Comparison of ENCODE assay signal across 20 mouse cellular contexts in the genomic region with DNA sequence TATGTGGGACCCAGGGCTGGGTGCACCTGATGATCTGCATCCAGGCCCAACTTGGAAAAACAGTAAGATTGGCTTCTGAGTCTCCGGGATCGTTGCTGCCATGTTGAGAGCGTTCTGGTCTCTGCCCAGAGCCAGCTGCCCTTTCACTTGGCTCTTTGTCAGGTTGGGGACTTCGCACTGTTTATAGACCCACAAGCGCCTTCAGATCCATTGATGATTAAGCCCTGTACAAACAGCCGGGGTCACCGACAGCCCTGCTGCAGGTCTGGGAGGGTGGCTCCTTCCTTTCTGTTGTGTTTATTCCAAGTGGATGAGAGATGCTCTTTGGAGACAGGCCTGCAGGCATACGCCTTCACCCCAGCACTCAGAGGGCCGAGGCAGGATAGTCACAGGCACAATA. TPM values are rescaled to one million over a fixed set of nuclear protein-coding genes. Genes with fewer than 3 reads are reported as not detected.
DNase-seq lines count a peak whose midpoint lies in the region; ATAC-seq and TF ChIP-seq lines count a peak whose summit lies in the region.
"Had no signal": no experiment of that assay in that cellular context is flagged by ENCODE, and none has a peak within 500 bp of the region (broad histone marks: within the 10 kb centered on the region; RNA-seq: fewer than 3 reads in every experiment).

No protein-coding gene starts in this region.

- H3K4me2 ChIP-seq in midbrain, postnatal 0 days (ENCODE audit: low read depth, low read length, poor library complexity, severe bottlenecking), result no peak overlapping the region
- 0 out of 2 replicates have a peak overlapping the region, but pooled peaks have one; percentile 6 for H3K4me2 ChIP-seq in liver, embryonic 13.5 days
- H3K4me2 ChIP-seq in forebrain, postnatal 0 days (ENCODE audit: low read depth), result no peak overlapping the region
- no peak overlapping the region for H3K4me2 ChIP-seq in forebrain, embryonic 16.5 days (ENCODE audit: low read length)
- H3K4me2 ChIP-seq: embryonic facial prominence, embryonic 13.5 days; heart, embryonic 11.5 days; hindbrain, embryonic 13.5 days; stomach, embryonic 15.5 days had no signal

- H3K4me1 ChIP-seq in midbrain, embryonic 10.5 days, result peaks cover 75% of the 10 kb centered on the region
- H3K4me1 ChIP-seq in midbrain, postnatal 0 days (ENCODE audit: insufficient read depth, low read length), result peaks cover 10% of the 10 kb centered on the region
- peaks cover 62% of the 10 kb centered on the region for H3K4me1 ChIP-seq in liver, embryonic 13.5 days (replicated peaks)
- no peaks in the 10 kb centered on the region; the same call in 1 of the 2 replicates for H3K4me1 ChIP-seq in forebrain, postnatal 0 days (ENCODE audit: insufficient read depth)
- peaks cover 4% of the 10 kb centered on the region; the same call in 1 of the 2 replicates for H3K4me1 ChIP-seq in forebrain, embryonic 16.5 days (replicated peaks; ENCODE audit: control insufficient read depth, insufficient read depth, low read length)

- WGBS in midbrain, embryonic 10.5 days, result 71% methylated on average over 9 of the region's 9 CpGs
- WGBS in midbrain, postnatal 0 days, result 80% methylated on average over 9 of the region's 9 CpGs
- 74% methylated on average over 9 of the region's 9 CpGs for WGBS in liver, embryonic 13.5 days (ENCODE audit: insufficient replicate concordance)
- whole genome bisulfite sequencing in forebrain, postnatal 0 days, result 80% methylated on average over 9 of the region's 9 CpGs
- WGBS in forebrain, embryonic 16.5 days, result 85% methylated on average over 9 of the region's 9 CpGs

- H3K9ac ChIP-seq in midbrain, postnatal 0 days (replicated peaks; ENCODE audit: low read length, poor library complexity, severe bottlenecking), result no peak overlapping the region
- no peak overlapping the region for H3K9ac ChIP-seq in liver, embryonic 13.5 days
- H3K9ac ChIP-seq in forebrain, postnatal 0 days, result no peak overlapping the region
- H3K9ac ChIP-seq in forebrain, embryonic 16.5 days (replicated peaks; ENCODE audit: low read depth, low read length), result no peak overlapping the region
- H3K9ac ChIP-seq: embryonic facial prominence, embryonic 13.5 days; hindbrain, embryonic 13.5 days; stomach, embryonic 15.5 days had no signal

- H3K27me3 ChIP-seq in midbrain, embryonic 10.5 days (ENCODE audit: low read depth, poor library complexity, severe bottlenecking), result no peaks in the 10 kb centered on the region
- no peaks in the 10 kb centered on the region for H3K27me3 ChIP-seq in midbrain, postnatal 0 days (ENCODE audit: insufficient read depth, low read length)
- H3K27me3 ChIP-seq in liver, embryonic 13.5 days, result no peaks in the 10 kb centered on the region
- no peaks in the 10 kb centered on the region for H3K27me3 ChIP-seq in forebrain, postnatal 0 days (ENCODE audit: insufficient read depth, low read length)
- no peaks in the 10 kb centered on the region for H3K27me3 ChIP-seq in forebrain, embryonic 16.5 days (replicated peaks; ENCODE audit: control insufficient read depth, insufficient read depth, low read length)
- H3K27me3 ChIP-seq: embryonic facial prominence, embryonic 13.5 days; hindbrain, embryonic 13.5 days; megakaryocyte, embryonic 14.5 days; stomach, embryonic 15.5 days had no signal

- H3K27ac ChIP-seq in midbrain, embryonic 10.5 days (replicated peaks), result peak overlapping the region; percentile 46
- no peak overlapping the region for H3K27ac ChIP-seq in midbrain, postnatal 0 days (ENCODE audit: low read depth, low read length)
- peak overlapping the region; percentile 68 for H3K27ac ChIP-seq in liver, embryonic 13.5 days
- H3K27ac ChIP-seq in layer of hippocampus, adult 2 months, result no peak overlapping the region
- H3K27ac ChIP-seq in forebrain, postnatal 0 days (ENCODE audit: low read depth, low read length), result no peak overlapping the region
- no peak overlapping the region for H3K27ac ChIP-seq in forebrain, embryonic 16.5 days (ENCODE audit: low read length)
- H3K27ac ChIP-seq: embryonic facial prominence, embryonic 13.5 days; hindbrain, embryonic 13.5 days; stomach, embryonic 15.5 days had no signal

- ATAC-seq in midbrain, postnatal 0 days (ENCODE audit: low FRiP score), result no peak
- ATAC-seq in liver, embryonic 13.5 days (ENCODE audit: low read depth), result peak; percentile 48; the same call in 1 of the 2 replicates
- no peak for ATAC-seq in forebrain, postnatal 0 days
- ATAC-seq in forebrain, embryonic 16.5 days, result no peak
- ATAC-seq: forebrain, embryonic 14.5 days had no signal

- no peak overlapping the region for H3K4me3 ChIP-seq in midbrain, embryonic 10.5 days
- H3K4me3 ChIP-seq in midbrain, postnatal 0 days (ENCODE audit: low read depth, low read length), result no peak overlapping the region
- no peak overlapping the region for H3K4me3 ChIP-seq in liver, embryonic 13.5 days (replicated peaks)
- no peak overlapping the region for H3K4me3 ChIP-seq in layer of hippocampus, adult 2 months
- H3K4me3 ChIP-seq in forebrain, postnatal 0 days (ENCODE audit: low read depth, low read length), result no peak overlapping the region
- no peak overlapping the region for H3K4me3 ChIP-seq in forebrain, embryonic 16.5 days (replicated peaks; ENCODE audit: low read length)
- H3K4me3 ChIP-seq: embryonic facial prominence, embryonic 13.5 days; hindbrain, embryonic 13.5 days; megakaryocyte, embryonic 14.5 days; stomach, embryonic 15.5 days had no signal

- H3K36me3 ChIP-seq in midbrain, embryonic 10.5 days, result peaks cover 56% of the 10 kb centered on the region
- H3K36me3 ChIP-seq in midbrain, postnatal 0 days (ENCODE audit: insufficient read depth, low read length), result peaks cover 6% of the 10 kb centered on the region; the same call in 1 of the 2 replicates
- H3K36me3 ChIP-seq in liver, embryonic 13.5 days, result peaks cover 14% of the 10 kb centered on the region
- H3K36me3 ChIP-seq in forebrain, postnatal 0 days (ENCODE audit: insufficient read depth), result peaks cover 15% of the 10 kb centered on the region
- no peaks in the 10 kb centered on the region; the same call in 1 of the 2 replicates for H3K36me3 ChIP-seq in forebrain, embryonic 16.5 days (ENCODE audit: control insufficient read depth, insufficient read depth)

- H3K9me3 ChIP-seq in midbrain, embryonic 10.5 days (replicated peaks), result no peaks in the 10 kb centered on the region
- H3K9me3 ChIP-seq in midbrain, postnatal 0 days (ENCODE audit: low read length), result no peaks in the 10 kb centered on the region
- H3K9me3 ChIP-seq in liver, embryonic 13.5 days (replicated peaks), result no peaks in the 10 kb centered on the region
- H3K9me3 ChIP-seq in forebrain, postnatal 0 days (ENCODE audit: low read length), result no peaks in the 10 kb centered on the region
- H3K9me3 ChIP-seq in forebrain, embryonic 16.5 days (ENCODE audit: control insufficient read depth, low read length), result no peaks in the 10 kb centered on the region
- H3K9me3 ChIP-seq: embryonic facial prominence, embryonic 13.5 days; hindbrain, embryonic 13.5 days; megakaryocyte, embryonic 14.5 days; stomach, embryonic 15.5 days had no signal

- TF ChIP-seq CTCF in midbrain, postnatal 0 days (IDR thresholded peaks at IDR 0.05), result no peak
- TF ChIP-seq CTCF in layer of hippocampus, adult 2 months (conservative IDR thresholded peaks at IDR 0.05), result no peak
- TF ChIP-seq CTCF in forebrain, postnatal 0 days (IDR thresholded peaks at IDR 0.05; ENCODE audit: low read depth), result no peak

- no peak for DNase-seq in midbrain, embryonic 10.5 days (ENCODE audit: low spot score)
- DNase-seq in midbrain, postnatal 0 days (ENCODE audit: low spot score), result no peak
- peak; percentile 41 to 62 for DNase-seq in kidney, postnatal 25 days
- no peak for DNase-seq in liver, embryonic 13.5 days
- no peak for DNase-seq in layer of hippocampus, adult 2 months (ENCODE audit: low spot score in 2 of 2)
- DNase-seq in forebrain, postnatal 0 days, result no peak
- DNase-seq: adrenal gland, adult 8-10 months; cerebellum, adult 9-10 months; heart, postnatal 14 days; lung, adult 18-20 months; lung, postnatal 14 days; right cerebral cortex, postnatal 25 days; thymus, adult 18-20 months had no signal

RNA-seq across cellular contexts. Expression of a gene that starts 16.6 kb away (rescaled TPM):
- polyA plus RNA-seq in midbrain, embryonic 10.5 days (2016; fragmentation: Nextera tagmentation; extraction: Ambion mirVana), result 3.7 and 5.3 TPM in 2 replicates
- total RNA-seq in midbrain, postnatal 0 days (2014; rRNA removed), result 28.0 and 30.0 TPM in 2 replicates
- 4.9 and 7.1 TPM in 2 replicates for polyA plus RNA-seq in midbrain, postnatal 0 days (2015; fragmentation: Nextera tagmentation; extraction: Ambion mirVana)
- polyA plus RNA-seq in liver, embryonic 13.5 days (2015; fragmentation: Nextera tagmentation; extraction: Ambion mirVana), result 1.7 and 1.8 TPM in 2 replicates
- total RNA-seq in layer of hippocampus, adult 2 months (2021), result 10 to 100 TPM; 53.0 to 60.3 TPM
- 13.8 and 19.0 TPM in 2 replicates for total RNA-seq in forebrain, postnatal 0 days (2014; rRNA removed)
- 3.2 and 5.0 TPM in 2 replicates for polyA plus RNA-seq in forebrain, postnatal 0 days (2015; fragmentation: Nextera tagmentation; extraction: Ambion mirVana)
- 4.1 and 4.6 TPM in 2 replicates for polyA plus RNA-seq in forebrain, embryonic 16.5 days (2015; fragmentation: Nextera tagmentation; extraction: Ambion mirVana)

RNA-seq across cellular contexts. Expression of a gene that starts 45.9 kb away (rescaled TPM):
- polyA plus RNA-seq in midbrain, embryonic 10.5 days (2016; fragmentation: Nextera tagmentation; extraction: Ambion mirVana), result 12.3 and 14.6 TPM in 2 replicates
- 11.5 and 15.3 TPM in 2 replicates for total RNA-seq in midbrain, postnatal 0 days (2014; rRNA removed)
- polyA plus RNA-seq in midbrain, postnatal 0 days (2015; fragmentation: Nextera tagmentation; extraction: Ambion mirVana), result 6.6 and 7.1 TPM in 2 replicates
- 4.5 and 5.0 TPM in 2 replicates for polyA plus RNA-seq in liver, embryonic 13.5 days (2015; fragmentation: Nextera tagmentation; extraction: Ambion mirVana)
- 10 to 100 TPM; 24.4 to 31.3 TPM for total RNA-seq in layer of hippocampus, adult 2 months (2021)
- 13.5 and 16.7 TPM in 2 replicates for total RNA-seq in forebrain, postnatal 0 days (2014; rRNA removed)
- 6.4 and 7.8 TPM in 2 replicates for polyA plus RNA-seq in forebrain, postnatal 0 days (2015; fragmentation: Nextera tagmentation; extraction: Ambion mirVana)
- 14.8 and 16.9 TPM in 2 replicates for polyA plus RNA-seq in forebrain, embryonic 16.5 days (2015; fragmentation: Nextera tagmentation; extraction: Ambion mirVana)

Comparison
In these comparisons a context has a peak if more than half of its experiments do, and no peak if none do; other contexts are left out.
1. H3K27ac ChIP-seq: peak in midbrain, embryonic 10.5 days (single experiment) and liver, embryonic 13.5 days (single experiment); none in midbrain, postnatal 0 days (single experiment), layer of hippocampus, adult 2 months (single experiment), forebrain, postnatal 0 days (single experiment) and forebrain, embryonic 16.5 days (single experiment).
2. DNase-seq: peak in kidney, postnatal 25 days (2 of 2); none in midbrain, embryonic 10.5 days (single experiment), midbrain, postnatal 0 days (single experiment), liver, embryonic 13.5 days (single experiment), layer of hippocampus, adult 2 months (0 of 2) and forebrain, postnatal 0 days (single experiment).